Mouse (Mus musculus) heart, embryonic 11.5 days (tissue): Measurements from ENCODE around the gene Agap2. TPM values are rescaled to one million over a fixed set of nuclear protein-coding genes. Genes with fewer than 3 reads are reported as not detected.
"Not testable (repeated sequence)": the region's sequence is repeated elsewhere in the genome, so short reads cannot be mapped to it uniquely, and the experiment has no call there.

Experiments used
- ATAC-seq: fragments of 200-750 bp; cut with Nextera tagmentation; replicated peaks from 2 replicates; pipeline ENCODE4 v1.8.0; 2017; ENCODE audit warnings: moderate library complexity; ENCODE audit not compliant: insufficient number of reproducible peaks, low FRiP score, low TSS enrichment
- H3K27ac ChIP-seq: fragments of 300-500 bp; sonication (generic); 2 replicates; pipeline ENCODE4 v1.5.1; 2014; ENCODE audit warnings: mild to moderate bottlenecking, low read depth, low read length
- H3K27me3 ChIP-seq: fragments of 300-500 bp; sonication (generic); 2 replicates; pipeline ENCODE4 v1.6.1; 2014; ENCODE audit warnings: mild to moderate bottlenecking, low read length, mixed read lengths; ENCODE audit not compliant: control insufficient read depth, insufficient read depth
- H3K36me3 ChIP-seq: fragments of 300-500 bp; sonication (generic); 2 replicates; pipeline ENCODE4 v1.6.1; 2014; ENCODE audit warnings: mild to moderate bottlenecking, low read length, moderate library complexity, mixed read lengths; ENCODE audit not compliant: control insufficient read depth, insufficient read depth
- H3K4me1 ChIP-seq: fragments of 300-500 bp; sonication (generic); 2 replicates; pipeline ENCODE4 v1.6.1; 2014; ENCODE audit warnings: low read length; ENCODE audit not compliant: control insufficient read depth, insufficient read depth
- H3K4me2 ChIP-seq: fragments of 300-500 bp; sonication (generic); 2 replicates; pipeline ENCODE4 v1.6.1; 2014; ENCODE audit warnings: mild to moderate bottlenecking, moderate library complexity
- H3K4me3 ChIP-seq: fragments of 300-500 bp; sonication (generic); 2 replicates; pipeline ENCODE4 v1.5.1; 2014; ENCODE audit warnings: low read depth, low read length
- H3K9ac ChIP-seq: fragments of 300-500 bp; sonication (generic); 2 replicates; pipeline ENCODE4 v1.6.1; 2014; ENCODE audit warnings: mild to moderate bottlenecking, low read depth, low read length, moderate library complexity
- H3K9me3 ChIP-seq: fragments of 300-500 bp; sonication (generic); replicated peaks from 2 replicates; pipeline ENCODE4 v1.6.1; 2016; ENCODE audit warnings: low read length; ENCODE audit not compliant: control insufficient read depth
- WGBS: fragments of 180-500 bp; shearing (Covaris S2); extraction: QIAGEN DNeasy Blood & Tissue Kit; methylation state at CpG from one replicate; pipeline ENCODE4 v1.1.7; 2014; ENCODE audit not compliant: insufficient replicate concordance; 5-methylcytosine and 5-hydroxymethylcytosine counted together
- polyA plus RNA-seq: library from polyadenylated mRNA; unstranded; fragments of >200 nt; fragmentation: Nextera tagmentation; extraction: Ambion mirVana; gene quantifications from 2 replicates; pipeline ENCODE4 v1.2.1, GENCODE M21; 2014

Agap2 gene
- polyA plus RNA-seq, 1 experiment from 2014 or later, result 0.63 TPM

DNA sequence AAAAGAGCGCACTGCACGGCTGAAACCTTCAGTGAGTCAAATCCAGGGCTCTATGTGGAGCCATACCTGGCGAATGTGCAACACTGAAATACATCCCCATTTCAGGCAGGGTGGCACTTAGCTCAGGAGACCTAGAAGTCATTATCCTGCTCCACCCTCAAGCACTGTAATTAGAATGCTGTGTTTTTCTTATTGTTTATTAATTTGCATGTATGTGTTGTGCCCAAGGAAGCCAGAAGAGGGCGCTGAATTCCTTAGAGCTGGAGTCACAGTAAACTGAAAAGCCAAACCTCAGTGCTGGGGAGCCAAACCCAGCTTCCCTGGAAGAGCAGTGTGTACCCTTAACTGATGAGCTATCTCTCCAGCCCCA is 48.3 kb downstream of the Agap2 start:
- Histone ChIP-seq H3K9ac (0 out of 2 replicates have a peak overlapping the region, but pooled peaks have one; percentile 18), H3K27me3 (no peaks in the 10 kb centered on the region), H3K4me1 (peaks cover 10% of the 10 kb centered on the region), H3K36me3 (peaks cover 6% of the 10 kb centered on the region; the same call in 1 of the 2 replicates), H3K4me3 (peak overlapping the region; percentile 18), H3K9me3 (no peaks in the 10 kb centered on the region), H3K27ac (no peak overlapping the region), H3K4me2 (peak overlapping the region; percentile 68)
- no peak for ATAC-seq
- 13% methylated on average over 4 of the region's 4 CpGs for WGBS

GRCm38 (mm10) chr10:127125210-127126001 is 50.3 kb downstream of the Agap2 start:
- no peak for ATAC-seq
- Histone ChIP-seq H3K9me3 (no peaks in the 10 kb centered on the region), H3K27me3 (no peaks in the 10 kb centered on the region), H3K4me1 (peaks cover 7% of the 10 kb centered on the region), H3K9ac (no peak overlapping the region), H3K27ac (no peak overlapping the region), H3K4me3 (no peak overlapping the region), H3K36me3 (no peaks in the 10 kb centered on the region), H3K4me2 (no peak overlapping the region)
- 68% methylated on average over 9 of the region's 9 CpGs for WGBS

DNA sequence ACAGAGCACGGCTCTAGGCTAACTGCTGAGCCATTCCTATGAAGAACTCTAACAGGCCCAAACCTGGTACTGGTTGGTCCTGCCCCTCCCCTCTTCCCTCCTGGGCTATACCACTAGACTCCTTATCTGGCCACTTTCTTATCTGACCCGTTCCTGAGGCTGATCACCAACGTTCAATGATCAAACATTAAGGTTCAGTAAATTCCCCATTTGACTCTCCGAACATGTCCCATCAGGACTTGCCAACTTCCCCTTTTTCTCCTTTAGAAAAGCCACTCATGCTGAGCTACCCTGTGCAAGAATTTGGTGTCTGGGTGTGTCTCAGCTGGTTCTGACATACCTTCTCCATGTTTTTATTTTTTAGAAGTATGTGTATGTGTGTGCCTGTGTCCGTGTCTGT is 51.5 kb downstream of the Agap2 start:
- Histone ChIP-seq H3K36me3 (no peaks in the 10 kb centered on the region), H3K4me3 (no peak overlapping the region), H3K27me3 (no peaks in the 10 kb centered on the region), H3K9ac (no peak overlapping the region), H3K27ac (no peak overlapping the region), H3K4me2 (no peak overlapping the region), H3K4me1 (peaks cover 5% of the 10 kb centered on the region; the same call in 1 of the 2 replicates), H3K9me3 (no peaks in the 10 kb centered on the region)
- no peak for ATAC-seq
- WGBS, result 59% methylated on average over 5 of the region's 5 CpGs

- H3K27ac ChIP-seq, result no peak overlapping the region
- H3K4me1 ChIP-seq, result peaks cover 5% of the 10 kb centered on the region; the same call in 1 of the 2 replicates
- H3K36me3 ChIP-seq, result no peaks in the 10 kb centered on the region
- H3K9ac ChIP-seq, result no peak overlapping the region
- no peaks in the 10 kb centered on the region for H3K9me3 ChIP-seq
- no peaks in the 10 kb centered on the region for H3K27me3 ChIP-seq
- 70% methylated on average over 7 of the region's 7 CpGs for WGBS
- H3K4me3 ChIP-seq, result no peak overlapping the region
- no peak for ATAC-seq
- H3K4me2 ChIP-seq, result no peak overlapping the region
Measured at GRCm38 (mm10) chr10:127127711-127128279, 52.7 kb downstream of the Agap2 start.

DNA sequence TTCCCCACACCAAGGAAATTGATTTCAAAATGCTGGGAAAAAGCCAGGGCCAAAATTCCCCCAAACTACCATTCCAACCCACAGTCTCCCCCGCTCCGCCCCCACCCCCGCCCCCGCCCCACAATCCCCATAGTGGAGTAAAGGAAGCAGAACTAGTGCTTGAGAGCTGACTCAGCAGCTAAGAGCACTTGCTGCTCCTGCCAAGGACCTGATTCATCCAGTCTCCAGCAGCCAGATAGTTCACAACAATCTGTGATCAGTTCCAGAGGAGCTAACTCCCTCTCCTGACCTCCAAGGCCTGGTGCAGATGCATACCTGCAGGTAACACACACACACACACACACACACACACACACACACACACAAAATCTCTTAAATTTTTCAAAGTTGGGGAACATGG is 54.3 kb downstream of the Agap2 start:
- 63% methylated on average over 4 of the region's 4 CpGs for WGBS
- no peaks in the 10 kb centered on the region for H3K27me3 ChIP-seq
- no peak overlapping the region for H3K27ac ChIP-seq
- H3K9me3 ChIP-seq, result no peaks in the 10 kb centered on the region
- no peak overlapping the region for H3K4me2 ChIP-seq
- H3K36me3 ChIP-seq, result no peaks in the 10 kb centered on the region
- no peak overlapping the region for H3K9ac ChIP-seq
- no peak for ATAC-seq
- no peak overlapping the region for H3K4me3 ChIP-seq
- H3K4me1 ChIP-seq, result no peaks in the 10 kb centered on the region

GRCm38 (mm10) chr10:127132469-127132868 is 57.4 kb downstream of the Agap2 start:
- Histone ChIP-seq H3K27me3 (no peaks in the 10 kb centered on the region), H3K4me3 (no peak overlapping the region), H3K36me3 (no peaks in the 10 kb centered on the region), H3K9me3 (no peaks in the 10 kb centered on the region), H3K9ac (no peak overlapping the region), H3K27ac (no peak overlapping the region), H3K4me1 (no peaks in the 10 kb centered on the region), H3K4me2 (no peak overlapping the region)
- ATAC-seq, result no peak
- 54% methylated on average over 5 of the region's 5 CpGs for WGBS

DNA sequence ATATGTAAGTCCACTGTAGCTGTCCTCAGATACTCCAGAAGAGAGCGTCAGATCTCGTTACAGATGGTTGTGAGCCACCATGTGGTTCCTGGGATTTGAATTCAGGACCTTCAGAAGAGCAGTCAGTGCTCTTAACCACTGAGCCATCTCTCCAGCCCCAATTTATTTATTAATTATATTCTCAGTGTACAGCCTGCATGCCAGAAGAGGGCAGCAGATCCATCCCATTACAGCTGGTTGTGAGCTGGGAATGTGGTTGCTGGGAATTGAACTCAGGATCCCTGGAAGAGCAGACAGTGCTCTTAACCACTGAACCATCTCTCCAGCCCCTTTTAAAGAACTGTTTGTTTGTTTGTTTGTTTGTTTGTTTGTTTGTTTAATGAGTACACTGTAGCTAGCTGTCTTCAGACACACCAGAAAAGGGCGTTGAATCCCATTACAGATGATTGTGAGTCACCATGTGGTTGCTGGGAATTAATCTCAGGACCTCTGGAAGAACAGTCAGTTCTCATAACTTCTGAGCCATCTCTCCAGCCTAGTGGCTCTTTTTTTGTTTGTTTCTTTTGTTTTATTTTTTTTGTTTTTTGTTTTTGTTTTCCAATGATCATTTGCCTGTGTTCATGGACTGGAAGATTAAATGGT is 59.4 kb downstream of the Agap2 start:
- not testable (repeated sequence) for H3K27me3 ChIP-seq, H3K4me3 ChIP-seq, H3K36me3 ChIP-seq, H3K9me3 ChIP-seq, H3K4me1 ChIP-seq, H3K4me2 ChIP-seq, ATAC-seq, H3K9ac ChIP-seq, H3K27ac ChIP-seq
- WGBS, result 82% methylated on average over 3 of the region's 3 CpGs

DNA sequence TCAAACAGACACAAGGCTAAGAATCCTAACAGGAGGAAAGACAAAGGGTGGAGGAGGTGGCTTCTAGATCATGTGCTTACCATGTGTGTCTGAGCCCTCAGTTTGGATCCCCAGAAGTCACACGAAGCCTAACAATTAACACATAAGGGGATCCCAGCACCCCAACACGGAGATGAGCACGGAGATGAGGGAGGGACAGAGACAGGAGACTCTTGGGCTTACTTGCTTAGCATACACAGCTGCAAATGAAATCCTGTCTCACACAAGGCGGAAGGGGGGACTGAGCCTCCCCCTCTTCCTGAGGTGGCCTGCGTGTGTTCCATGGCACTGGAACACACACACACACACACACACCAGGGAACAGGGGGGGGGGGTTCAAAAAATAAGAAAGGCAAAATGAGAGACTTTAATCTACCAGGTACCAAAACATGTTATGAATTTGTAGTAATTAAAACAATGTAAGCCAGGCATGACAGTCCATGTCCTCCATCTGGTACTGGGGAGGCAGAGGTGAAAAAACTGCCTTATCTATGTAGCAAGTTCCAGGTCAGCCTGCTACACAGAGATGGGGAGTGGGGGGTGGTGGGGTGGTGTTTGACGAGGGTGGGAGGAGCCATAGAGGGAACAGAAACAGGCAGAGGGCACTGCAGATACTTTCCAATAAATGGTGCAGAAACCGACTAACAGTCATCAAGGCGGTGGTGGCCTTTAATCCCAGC is 60.2 kb downstream of the Agap2 start:
- no peak overlapping the region for H3K27ac ChIP-seq
- 35% methylated on average over 8 of the region's 8 CpGs for WGBS
- no peak overlapping the region for H3K4me3 ChIP-seq
- ATAC-seq, result no peak
- H3K36me3 ChIP-seq, result no peaks in the 10 kb centered on the region
- H3K27me3 ChIP-seq, result no peaks in the 10 kb centered on the region
- H3K9ac ChIP-seq, result no peak overlapping the region
- no peaks in the 10 kb centered on the region for H3K9me3 ChIP-seq
- H3K4me2 ChIP-seq, result no peak overlapping the region
- no peaks in the 10 kb centered on the region for H3K4me1 ChIP-seq
